Mouse (Mus musculus) adrenal gland, adult 2 months (tissue): Measurements from ENCODE around the gene Ercc6. TPM values are rescaled to one million over a fixed set of nuclear protein-coding genes. Genes with fewer than 3 reads are reported as not detected.

Experiments
- DNase-seq: peaks from one replicate; pipeline ENCODE4 v3.0.0; 2021
- polyA plus RNA-seq: library from polyadenylated mRNA; depleted of rRNA; stranded (reverse); fragments of >200 nt; gene quantifications from 2 replicates; pipeline ENCODE4 v1.2.3, GENCODE M21; 2012
- total RNA-seq, 2 experiments: library from RNA; stranded (reverse); gene quantifications; 2 replicates each; pipeline ENCODE4 v1.2.3; 2021

The Ercc6 gene
- total and polyA plus RNA-seq, 3 experiments = 1.9 to 11.9 (median 9.0) TPM

GRCm38 (mm10) chr14:32572519-32572918 lies 59.2 kb downstream of the Ercc6 start:
- no peak for DNase-seq

GRCm38 (mm10) chr14:32578420-32578819 lies 65.1 kb downstream of the Ercc6 start:
- no peak for DNase-seq

DNA sequence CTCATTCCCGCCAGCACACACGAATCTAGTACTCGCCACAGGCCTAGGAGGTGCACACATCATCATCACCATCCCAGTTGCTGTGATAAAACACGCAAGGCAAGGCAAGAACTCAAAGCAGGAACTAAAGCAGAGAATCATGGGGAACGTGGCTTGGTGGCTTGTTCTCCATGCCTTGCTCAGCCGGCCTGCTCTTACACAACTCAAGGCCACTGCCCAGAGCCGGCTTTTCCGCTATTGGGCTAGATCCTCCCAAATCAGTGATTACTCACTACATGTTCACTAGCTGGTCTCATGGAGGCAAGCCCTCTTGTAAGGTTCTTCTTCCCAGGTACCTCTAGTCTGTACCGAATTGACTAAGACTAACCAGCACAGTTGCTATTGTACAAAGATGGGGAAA lies 70.4 kb downstream of the Ercc6 start:
- DNase-seq = peak; percentile 60

- DNase-seq = peak; percentile 63
Observed at GRCm38 (mm10) chr14:32587013-32587784, 73.9 kb downstream of the Ercc6 start.

GRCm38 (mm10) chr14:32590377-32590776 lies 77.1 kb downstream of the Ercc6 start:
- DNase-seq = no peak

GRCm38 (mm10) chr14:32597232-32598231 lies 84.2 kb downstream of the Ercc6 start:
- peak; percentile 74 for DNase-seq

GRCm38 (mm10) chr14:32598437-32599219 lies 85.3 kb downstream of the Ercc6 start:
- DNase-seq = no peak

- peak; percentile 47 for DNase-seq
Observed at GRCm38 (mm10) chr14:32599290-32600041, 86.1 kb downstream of the Ercc6 start, which contains the start of gene Prrxl1. TSS of gene Prrxl1 (plus strand) at chr14:32599407.

DNA sequence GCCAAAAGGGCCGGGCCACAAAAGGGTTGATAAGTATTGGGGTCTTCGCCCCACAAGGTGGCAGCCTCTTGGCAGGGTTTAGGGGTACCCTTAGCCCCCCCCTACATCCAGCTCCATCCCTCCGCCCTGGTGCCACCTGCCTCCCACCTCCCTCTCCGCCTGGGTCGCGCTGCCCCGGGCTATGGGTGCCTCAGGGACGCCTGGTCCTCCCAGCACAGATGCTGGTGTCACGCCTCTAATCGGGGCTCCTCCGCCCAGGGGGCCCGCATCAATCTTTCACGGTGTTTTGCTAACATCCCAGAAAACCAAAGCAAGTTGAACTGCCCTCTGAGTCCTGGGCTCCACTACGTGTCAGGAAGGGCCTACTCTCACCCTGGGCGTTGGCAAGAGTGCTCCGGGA lies 86.8 kb downstream of the Ercc6 start:
- DNase-seq = no peak

- no peak for DNase-seq
Observed at GRCm38 (mm10) chr14:32605508-32605907, 92.2 kb downstream of the Ercc6 start.

DNA sequence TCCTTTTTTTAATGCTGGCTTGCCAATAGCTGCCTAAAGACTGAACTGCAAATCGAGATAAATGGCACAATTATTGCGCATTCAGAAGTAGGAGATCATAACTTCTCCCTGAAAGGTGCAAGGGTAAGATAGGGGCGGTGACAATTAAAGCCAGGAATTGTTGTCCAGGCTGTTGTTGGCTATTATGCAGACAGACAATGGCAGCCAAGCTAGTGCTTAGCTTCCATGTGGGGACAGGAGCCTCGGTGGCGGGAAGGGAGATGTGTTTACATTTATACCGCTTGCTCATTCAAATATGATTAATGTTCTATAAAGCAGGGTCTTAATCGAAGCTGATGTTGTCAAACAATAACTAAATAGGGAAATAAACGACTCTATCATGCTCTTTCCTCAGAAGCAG lies 93.0 kb downstream of the Ercc6 start:
- no peak for DNase-seq

GRCm38 (mm10) chr14:32609392-32609791 lies 96.1 kb downstream of the Ercc6 start:
- DNase-seq = peak; percentile 42

DNA sequence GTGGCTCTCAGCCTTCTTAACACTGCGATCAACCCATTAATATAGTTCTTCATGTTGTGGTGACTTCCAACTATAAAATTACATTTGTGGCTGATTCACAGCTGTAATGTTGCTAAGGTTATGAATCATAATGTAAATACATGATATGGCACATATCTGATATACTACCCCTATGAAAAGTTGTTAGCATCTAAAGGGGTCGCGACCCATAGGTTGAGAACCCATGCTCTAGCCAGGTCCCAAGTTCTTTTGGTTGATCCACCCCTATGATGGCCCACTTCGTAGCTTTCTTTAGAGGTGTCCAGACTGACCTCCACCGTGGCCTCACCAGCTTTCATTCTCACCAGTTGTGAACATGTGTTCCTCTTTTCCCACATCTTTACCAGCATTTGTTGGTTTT lies 103.9 kb downstream of the Ercc6 start:
- DNase-seq = no peak

DNA sequence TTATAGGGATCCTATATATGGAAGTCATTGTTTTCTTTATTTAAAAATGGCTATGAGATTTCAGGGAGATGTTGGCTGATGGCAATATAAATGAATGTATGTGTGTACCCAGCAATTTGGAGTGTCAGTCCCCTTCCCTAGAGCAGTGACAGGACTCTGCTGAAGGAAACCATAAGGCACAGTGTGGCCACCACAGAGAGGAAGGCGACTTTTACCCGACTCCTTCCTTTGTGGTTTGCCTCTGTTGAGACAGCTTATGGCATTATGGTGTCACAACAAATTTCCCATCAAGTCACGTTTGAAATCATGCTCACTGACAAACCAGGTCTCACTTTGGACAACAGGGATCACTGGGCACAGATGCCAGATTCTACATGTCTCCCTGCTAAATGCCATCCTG lies 110.9 kb downstream of the Ercc6 start:
- DNase-seq = no peak

DNA sequence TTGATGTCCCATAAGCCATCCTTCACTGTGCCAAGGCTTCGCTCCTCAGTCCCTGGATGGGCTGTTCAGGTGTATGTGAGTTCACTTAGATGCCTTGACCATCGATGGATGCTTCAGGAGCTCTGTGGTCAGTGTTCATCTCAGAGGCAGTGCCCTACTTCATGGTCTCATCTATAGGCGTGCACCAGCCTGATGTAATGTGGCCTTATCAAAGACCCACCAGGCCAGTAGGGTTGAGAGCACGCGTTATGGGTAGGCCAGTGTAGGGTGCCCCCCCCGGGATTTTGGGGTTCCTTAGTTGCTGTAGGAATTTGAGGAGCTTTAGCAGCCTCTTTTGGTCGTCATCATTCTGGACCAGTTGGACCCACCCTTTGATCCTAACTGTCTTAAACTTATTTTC lies 111.5 kb downstream of the Ercc6 start:
- no peak for DNase-seq

- no peak for DNase-seq
Observed at GRCm38 (mm10) chr14:32627271-32627670, 114.0 kb downstream of the Ercc6 start.

DNA sequence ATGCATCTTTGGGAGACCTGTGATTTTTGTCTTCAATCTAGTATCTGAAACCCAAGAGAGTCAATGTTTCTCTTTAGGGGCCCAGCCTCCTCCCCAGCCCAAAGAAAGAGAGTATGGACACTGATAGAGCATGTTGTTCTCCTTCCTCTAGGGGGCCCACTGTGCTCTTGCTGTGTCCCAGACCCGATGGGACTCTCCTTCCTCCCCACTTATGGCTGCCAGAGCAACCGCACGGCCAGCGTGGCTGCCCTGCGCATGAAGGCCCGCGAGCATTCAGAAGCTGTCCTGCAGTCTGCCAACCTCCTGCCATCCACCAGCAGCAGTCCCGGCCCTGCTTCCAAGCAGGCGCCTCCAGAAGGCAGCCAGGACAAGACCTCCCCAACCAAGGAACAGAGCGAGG lies 115.3 kb downstream of the Ercc6 start:
- no peak for DNase-seq
